Mouse (Mus musculus): ENCODE results near the gene Srbd1. TPM values are rescaled to one million over a fixed set of nuclear protein-coding genes. Genes with fewer than 3 reads are reported as not detected.

Srbd1 gene
- polyA plus RNA-seq, 1 experiment from 2014 or later, result 25.4 TPM

DNA sequence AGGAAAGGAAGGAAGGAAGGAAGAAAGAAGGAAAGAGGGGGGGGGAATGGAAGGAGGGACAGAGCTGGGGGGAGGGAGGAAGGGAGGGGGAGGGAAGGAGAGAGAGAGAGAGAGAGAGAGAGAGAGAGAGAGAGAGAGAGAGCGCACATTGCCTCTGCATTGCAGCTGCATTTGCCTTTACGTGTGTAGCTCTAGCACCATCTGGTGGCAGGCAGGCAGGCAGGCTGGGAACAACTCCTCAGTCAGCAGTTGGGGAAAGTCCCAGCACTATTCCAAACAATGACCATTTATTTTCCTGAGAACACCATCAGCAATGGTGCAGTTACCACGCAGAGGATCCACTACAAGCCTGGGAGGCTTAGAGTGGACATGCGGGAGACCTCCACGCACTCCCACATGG, 81.5 kb downstream of the Srbd1 start:
- Histone ChIP-seq H3K4me1 (peaks cover 6% of the 10 kb centered on the region), H3K27me3 (ENCODE audit: poor library complexity, severe bottlenecking) (no peaks in the 10 kb centered on the region), H3K27ac (no peak overlapping the region), H3K4me3 (no peak overlapping the region), H3K9me3 (peaks cover 3% of the 10 kb centered on the region; the same call in 1 of the 2 replicates), H3K36me3 (replicated peaks) (peaks cover 3% of the 10 kb centered on the region; the same call in 1 of the 2 replicates)
- peak; percentile 72 for DNase-seq (ENCODE audit: extremely low spot score, low spot score)
- WGBS, result 20% methylated on average over 5 of the region's 5 CpGs

DNA sequence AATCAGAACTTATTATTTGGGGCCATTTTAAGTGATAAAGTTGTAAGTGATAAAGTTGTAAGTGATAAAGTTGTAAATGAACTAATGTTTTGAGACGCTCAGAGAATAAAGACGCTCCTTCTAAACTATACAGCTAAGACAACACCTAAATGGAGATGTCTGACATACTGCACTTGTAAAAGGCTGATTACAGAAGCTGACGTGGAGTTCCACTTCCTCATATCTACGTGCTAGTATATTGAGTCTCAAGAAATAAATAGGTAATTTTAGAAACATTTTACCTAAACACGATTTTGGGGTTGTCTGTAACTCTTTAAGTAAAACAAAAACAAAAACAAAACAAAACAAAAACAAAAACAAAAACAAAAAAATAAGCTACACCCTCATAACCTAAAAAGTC, 84.1 kb downstream of the Srbd1 start:
- 89% methylated on average over 5 of the region's 5 CpGs for WGBS
- H3K27ac ChIP-seq, result no peak overlapping the region

DNA sequence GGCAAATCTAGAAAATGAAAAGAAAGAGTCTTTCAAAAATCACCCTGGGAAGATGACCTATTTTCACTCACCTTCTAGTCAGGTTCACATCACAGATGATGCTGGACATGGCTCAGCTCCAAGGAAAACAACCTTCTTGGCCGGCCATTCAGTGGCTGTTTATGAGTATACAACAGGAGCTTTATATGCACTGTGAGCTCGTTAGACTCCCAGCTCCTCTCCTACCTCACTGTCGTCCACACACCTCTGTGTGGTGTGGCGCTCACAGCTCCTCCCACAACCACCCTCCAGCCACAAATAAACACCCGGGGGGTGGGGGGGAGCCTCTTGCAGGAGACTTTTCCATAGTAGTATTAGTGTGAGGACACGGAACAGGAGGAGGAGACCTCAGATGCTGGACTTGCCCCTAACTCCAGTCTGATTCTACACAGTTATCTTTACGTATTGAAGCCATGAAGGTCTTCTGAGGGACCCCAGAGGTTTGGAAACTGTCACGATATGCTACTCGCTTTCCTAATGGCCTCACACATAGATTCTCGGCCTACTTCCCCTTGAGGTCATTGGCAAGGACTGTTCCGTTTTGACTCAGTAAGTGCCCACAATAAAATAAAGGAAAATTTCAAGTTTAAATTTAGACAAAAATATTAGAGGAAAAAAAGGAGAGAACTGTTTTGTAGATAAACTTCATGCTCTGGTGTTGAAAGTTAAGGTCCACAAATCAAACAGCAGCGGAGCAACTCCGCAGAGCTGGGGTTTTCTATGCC, 104.6 kb downstream of the Srbd1 start:
- Histone ChIP-seq H3K27ac (no peak overlapping the region), H3K4me1 (peaks cover 29% of the 10 kb centered on the region), H3K4me3 (no peak overlapping the region), H3K36me3 (replicated peaks) (no peaks in the 10 kb centered on the region), H3K9me3 (no peaks in the 10 kb centered on the region), H3K27me3 (ENCODE audit: poor library complexity, severe bottlenecking) (no peaks in the 10 kb centered on the region)
- whole genome bisulfite sequencing, result 83% methylated on average over 13 of the region's 13 CpGs
- no peak for DNase-seq (ENCODE audit: extremely low spot score, low spot score)

More for the DNA sequence above, 84.1 kb downstream of the Srbd1 start:
- Histone ChIP-seq H3K4me3 (no peak overlapping the region), H3K4me1 (peaks cover 6% of the 10 kb centered on the region), H3K9me3 (peaks cover 3% of the 10 kb centered on the region; the same call in 1 of the 2 replicates), H3K27me3 (ENCODE audit: poor library complexity, severe bottlenecking) (no peaks in the 10 kb centered on the region), H3K36me3 (replicated peaks) (peaks cover 13% of the 10 kb centered on the region; the same call in 1 of the 2 replicates)
- DNase-seq (ENCODE audit: extremely low spot score, low spot score), result no peak

DNA sequence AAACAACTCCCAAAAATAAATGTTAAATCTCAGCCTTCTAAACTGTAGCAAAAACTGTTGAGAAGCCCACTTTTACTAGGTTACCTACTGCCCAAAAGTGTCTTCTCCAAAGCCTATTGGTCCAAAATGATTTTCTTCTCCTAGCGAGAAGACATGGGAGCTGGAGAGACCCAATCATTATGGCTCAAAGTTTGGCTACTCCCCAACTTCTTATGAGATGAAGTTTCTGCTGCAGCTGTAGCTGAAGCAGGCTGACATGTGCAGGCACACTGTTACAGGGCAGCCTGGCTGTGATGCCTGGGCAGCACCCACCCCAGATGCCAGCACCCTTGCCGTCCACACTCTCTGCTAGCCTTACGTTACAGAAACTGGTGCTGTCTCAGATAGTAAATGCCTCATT, 105.2 kb downstream of the Srbd1 start:
- no peak overlapping the region for H3K27ac ChIP-seq
- 84% methylated on average over 3 of the region's 3 CpGs for WGBS
- no peak for DNase-seq (ENCODE audit: extremely low spot score, low spot score)

DNA sequence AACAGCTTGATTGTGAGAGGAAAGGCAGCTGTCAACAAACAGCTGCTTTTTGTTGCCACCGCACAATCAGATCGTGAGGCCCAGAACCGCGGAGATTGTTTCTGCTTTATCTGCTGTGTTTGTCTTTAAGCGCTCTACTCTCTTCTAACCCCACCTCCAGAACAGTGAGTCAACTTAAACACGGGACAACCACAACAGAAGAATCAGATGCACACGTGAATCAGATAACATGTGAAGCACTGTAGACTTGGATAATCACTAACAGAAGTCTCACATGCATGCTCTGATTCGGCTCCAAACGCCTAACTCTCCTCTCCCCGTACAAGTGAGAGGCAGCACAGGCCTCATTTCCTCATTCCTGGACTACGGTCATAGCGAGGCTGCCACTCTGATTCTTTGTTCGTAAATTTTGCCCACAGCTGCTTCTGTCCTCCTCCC, 106.7 kb downstream of the Srbd1 start:
- no peaks in the 10 kb centered on the region for H3K36me3 ChIP-seq (replicated peaks)
- WGBS, result 67% methylated on average over 13 of the region's 13 CpGs
- H3K4me3 ChIP-seq, result no peak overlapping the region
- DNase-seq (ENCODE audit: extremely low spot score, low spot score), result no peak
- no peaks in the 10 kb centered on the region for H3K27me3 ChIP-seq (ENCODE audit: poor library complexity, severe bottlenecking)
- no peaks in the 10 kb centered on the region for H3K9me3 ChIP-seq
- peaks cover 34% of the 10 kb centered on the region for H3K4me1 ChIP-seq
- peak overlapping the region; percentile 60 for H3K27ac ChIP-seq

More for the DNA sequence above, 105.2 kb downstream of the Srbd1 start:
- no peaks in the 10 kb centered on the region for H3K27me3 ChIP-seq (ENCODE audit: poor library complexity, severe bottlenecking)
- no peaks in the 10 kb centered on the region for H3K9me3 ChIP-seq
- H3K4me1 ChIP-seq, result peaks cover 29% of the 10 kb centered on the region
- H3K4me3 ChIP-seq, result no peak overlapping the region
- no peaks in the 10 kb centered on the region for H3K36me3 ChIP-seq (replicated peaks)

DNA sequence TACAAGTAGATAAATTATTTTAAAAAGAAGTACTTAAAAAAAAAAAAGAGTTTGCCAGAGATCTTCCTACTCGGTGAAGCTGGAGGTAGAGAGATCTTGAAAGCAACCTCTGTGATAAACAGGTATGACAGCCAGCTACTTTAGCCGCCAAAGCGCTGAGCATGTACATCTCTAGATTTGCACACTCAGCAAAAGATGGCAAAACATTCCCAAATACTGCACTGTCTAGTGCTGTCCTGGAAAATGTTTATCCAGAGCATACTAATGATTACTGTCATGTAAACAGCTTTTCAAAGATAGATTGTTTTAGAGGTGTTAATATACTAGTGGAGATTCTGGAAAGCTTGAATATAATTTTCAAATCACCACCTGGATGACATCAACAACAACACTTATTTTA, 109.4 kb downstream of the Srbd1 start:
- H3K27me3 ChIP-seq (ENCODE audit: poor library complexity, severe bottlenecking), result no peaks in the 10 kb centered on the region
- H3K27ac ChIP-seq, result no peak overlapping the region
- peaks cover 50% of the 10 kb centered on the region for H3K4me1 ChIP-seq
- WGBS, result 99% methylated on average over 3 of the region's 3 CpGs
- H3K4me3 ChIP-seq, result no peak overlapping the region
- no peak for DNase-seq (ENCODE audit: extremely low spot score, low spot score)
- H3K9me3 ChIP-seq, result no peaks in the 10 kb centered on the region
- no peaks in the 10 kb centered on the region for H3K36me3 ChIP-seq (replicated peaks)

DNA sequence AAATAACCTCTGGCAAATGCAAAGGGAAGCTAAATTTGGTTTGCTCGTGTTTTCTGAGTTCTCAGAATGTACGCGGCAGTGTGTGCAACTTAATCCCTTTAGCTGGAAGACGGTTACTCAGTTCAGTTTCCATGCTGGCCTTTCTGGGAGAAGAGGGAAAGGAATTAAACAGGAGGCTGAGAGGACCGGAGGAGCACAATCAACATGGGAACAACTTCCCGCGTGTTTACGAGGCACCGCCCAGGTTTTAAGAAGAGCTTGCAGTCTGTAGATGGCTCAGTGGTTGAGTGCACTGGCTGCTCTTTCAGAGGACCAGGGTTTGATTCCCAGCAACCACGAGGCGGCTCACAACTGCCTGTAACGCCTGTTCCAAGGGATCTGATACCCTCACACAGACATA, 109.8 kb downstream of the Srbd1 start:
- Histone ChIP-seq H3K9me3 (no peaks in the 10 kb centered on the region), H3K4me3 (no peak overlapping the region), H3K36me3 (replicated peaks) (no peaks in the 10 kb centered on the region), H3K27ac (no peak overlapping the region), H3K27me3 (ENCODE audit: poor library complexity, severe bottlenecking) (no peaks in the 10 kb centered on the region), H3K4me1 (peaks cover 46% of the 10 kb centered on the region)
- no peak for DNase-seq (ENCODE audit: extremely low spot score, low spot score)
- 87% methylated on average over 12 of the region's 12 CpGs for WGBS

DNA sequence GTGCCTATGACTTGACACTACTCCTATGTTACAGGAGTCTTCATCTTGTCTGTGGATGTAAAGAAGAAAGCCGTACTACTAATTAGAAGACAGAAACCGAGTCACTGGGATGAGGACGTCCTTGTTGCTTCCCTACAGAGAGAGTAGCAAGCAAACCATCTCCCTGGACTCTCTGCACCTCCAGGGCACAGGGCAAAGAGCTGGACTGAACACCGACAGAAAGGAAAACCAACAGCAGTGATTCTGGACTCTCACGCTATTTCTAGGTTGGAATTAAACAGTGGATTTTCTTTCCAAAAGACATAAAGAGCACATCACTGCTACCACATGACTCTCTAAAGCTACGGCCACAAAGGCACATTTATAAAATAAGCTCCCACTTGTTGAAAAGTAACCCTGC, 110.3 kb downstream of the Srbd1 start:
- Histone ChIP-seq H3K27ac (no peak overlapping the region), H3K9me3 (no peaks in the 10 kb centered on the region), H3K4me1 (peaks cover 42% of the 10 kb centered on the region), H3K27me3 (ENCODE audit: poor library complexity, severe bottlenecking) (no peaks in the 10 kb centered on the region), H3K4me3 (no peak overlapping the region), H3K36me3 (replicated peaks) (no peaks in the 10 kb centered on the region)
- WGBS, result 82% methylated on average over 6 of the region's 6 CpGs
- DNase-seq (ENCODE audit: extremely low spot score, low spot score), result no peak

DNA sequence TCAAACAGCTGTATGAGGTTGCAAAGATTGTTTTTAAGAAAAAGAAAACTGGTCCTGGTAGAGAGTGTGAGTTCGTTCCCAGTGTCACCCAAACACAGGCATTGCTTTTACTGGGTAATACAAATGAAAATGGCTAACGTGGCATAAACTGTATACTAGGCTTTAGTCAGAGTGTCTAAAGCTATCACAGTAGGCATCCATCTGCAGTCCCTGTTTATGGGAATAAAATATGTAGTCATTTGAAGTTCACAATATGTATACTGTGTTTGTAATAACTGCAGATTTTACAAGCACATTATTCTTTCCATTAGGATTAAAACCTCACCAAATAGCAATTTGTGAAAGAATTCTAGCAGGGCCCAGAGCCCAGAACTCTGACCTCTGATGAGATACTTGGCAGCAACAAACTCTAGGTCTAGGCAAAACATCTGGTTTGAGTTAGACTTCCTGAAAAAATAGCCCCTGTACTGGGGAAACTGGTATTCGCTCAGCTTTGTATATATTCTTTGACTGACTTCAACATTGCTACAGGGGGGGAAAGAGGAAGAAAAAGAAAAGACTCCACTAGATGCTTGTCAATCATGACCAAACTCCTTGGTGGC, 112.8 kb downstream of the Srbd1 start:
- DNase-seq (ENCODE audit: extremely low spot score, low spot score), result no peak
- Histone ChIP-seq H3K9me3 (no peaks in the 10 kb centered on the region), H3K4me3 (no peak overlapping the region), H3K36me3 (replicated peaks) (no peaks in the 10 kb centered on the region), H3K27me3 (ENCODE audit: poor library complexity, severe bottlenecking) (no peaks in the 10 kb centered on the region), H3K4me1 (peaks cover 21% of the 10 kb centered on the region), H3K27ac (no peak overlapping the region)
- 82% methylated on average over 3 of the region's 3 CpGs for WGBS

DNA sequence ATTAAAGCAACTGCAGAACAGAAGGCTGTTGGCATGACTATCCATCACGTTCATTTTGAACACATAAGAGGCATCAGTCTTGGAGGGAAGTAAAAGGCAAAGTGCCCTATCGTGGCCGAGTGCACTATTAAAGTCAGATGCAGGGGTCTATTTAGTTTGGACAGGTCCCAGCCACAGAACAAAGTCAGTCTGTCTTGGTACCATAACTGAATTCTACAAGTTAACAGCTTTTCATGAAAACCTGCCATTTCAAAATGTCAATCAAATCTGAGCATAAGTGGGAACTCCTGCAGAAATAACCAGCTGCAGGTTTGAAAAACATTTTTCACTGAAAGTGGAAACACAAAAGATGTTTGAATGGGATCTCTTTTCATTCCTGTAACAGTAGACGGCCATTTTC, 115.0 kb downstream of the Srbd1 start:
- WGBS, result 71% methylated on average over 4 of the region's 4 CpGs
- Histone ChIP-seq H3K27ac (no peak overlapping the region), H3K27me3 (ENCODE audit: poor library complexity, severe bottlenecking) (no peaks in the 10 kb centered on the region), H3K4me1 (peaks cover 21% of the 10 kb centered on the region), H3K36me3 (replicated peaks) (no peaks in the 10 kb centered on the region), H3K4me3 (no peak overlapping the region), H3K9me3 (no peaks in the 10 kb centered on the region)
- no peak for DNase-seq (ENCODE audit: extremely low spot score, low spot score)

DNA sequence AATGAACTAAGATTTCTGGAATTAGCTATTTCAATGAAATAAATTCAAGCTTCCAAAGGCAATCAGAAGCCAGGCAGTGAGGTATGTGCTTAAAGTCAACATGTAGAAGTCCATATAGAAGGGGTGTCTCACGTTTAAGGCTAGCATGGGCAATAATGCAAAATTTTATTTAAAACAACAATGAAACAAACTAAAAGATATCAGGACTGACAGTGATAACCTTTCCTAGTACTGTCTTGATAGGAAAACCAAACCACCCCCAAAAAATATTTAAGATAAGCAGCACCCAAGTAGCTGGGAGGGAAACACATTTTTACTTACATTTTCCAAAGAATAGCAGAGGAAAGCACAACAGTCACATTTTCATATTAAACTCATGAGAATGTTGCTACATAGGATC, 115.8 kb downstream of the Srbd1 start:
- Histone ChIP-seq H3K27me3 (ENCODE audit: poor library complexity, severe bottlenecking) (no peaks in the 10 kb centered on the region), H3K4me3 (no peak overlapping the region), H3K4me1 (peaks cover 17% of the 10 kb centered on the region), H3K36me3 (replicated peaks) (no peaks in the 10 kb centered on the region), H3K27ac (no peak overlapping the region), H3K9me3 (no peaks in the 10 kb centered on the region)
- WGBS, result 91% methylated on average over 1 of the region's 1 CpGs
- no peak for DNase-seq (ENCODE audit: extremely low spot score, low spot score)

DNA sequence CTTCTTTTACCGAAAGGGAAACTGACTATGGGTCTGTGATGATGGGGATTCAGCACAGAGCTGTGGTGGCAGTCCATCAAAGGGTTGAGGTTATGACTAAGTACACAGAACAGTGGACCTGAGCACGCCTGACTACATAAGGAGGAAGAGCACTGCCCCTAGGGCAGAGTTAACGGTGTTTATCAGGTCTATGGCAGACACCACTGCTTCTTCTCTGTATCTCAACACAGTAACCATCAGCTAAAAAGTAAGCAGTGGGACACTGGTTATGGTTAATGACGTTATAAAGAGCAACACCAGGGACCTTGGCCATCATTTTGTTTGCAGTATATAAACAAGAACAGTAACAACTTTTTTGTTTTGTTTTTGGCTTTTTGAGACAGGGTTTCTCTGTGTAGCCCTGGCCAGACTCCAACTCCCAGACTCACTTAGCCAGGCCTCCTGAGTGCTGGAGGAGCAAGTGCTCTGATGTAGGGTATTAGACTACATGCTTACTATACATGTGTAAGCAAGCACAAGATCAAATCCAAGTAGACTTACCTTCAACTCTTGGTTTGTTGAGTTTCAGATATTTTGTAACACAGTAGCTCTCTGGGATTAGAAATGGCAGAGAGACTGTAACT, 117.3 kb downstream of the Srbd1 start:
- H3K27ac ChIP-seq, result no peak overlapping the region
- no peak overlapping the region for H3K4me3 ChIP-seq
- H3K27me3 ChIP-seq (ENCODE audit: poor library complexity, severe bottlenecking), result no peaks in the 10 kb centered on the region
- no peaks in the 10 kb centered on the region for H3K36me3 ChIP-seq (replicated peaks)
- H3K4me1 ChIP-seq, result peaks cover 13% of the 10 kb centered on the region
- no peak for DNase-seq (ENCODE audit: extremely low spot score, low spot score)
- WGBS, result 85% methylated on average over 4 of the region's 4 CpGs
- H3K9me3 ChIP-seq, result no peaks in the 10 kb centered on the region

DNA sequence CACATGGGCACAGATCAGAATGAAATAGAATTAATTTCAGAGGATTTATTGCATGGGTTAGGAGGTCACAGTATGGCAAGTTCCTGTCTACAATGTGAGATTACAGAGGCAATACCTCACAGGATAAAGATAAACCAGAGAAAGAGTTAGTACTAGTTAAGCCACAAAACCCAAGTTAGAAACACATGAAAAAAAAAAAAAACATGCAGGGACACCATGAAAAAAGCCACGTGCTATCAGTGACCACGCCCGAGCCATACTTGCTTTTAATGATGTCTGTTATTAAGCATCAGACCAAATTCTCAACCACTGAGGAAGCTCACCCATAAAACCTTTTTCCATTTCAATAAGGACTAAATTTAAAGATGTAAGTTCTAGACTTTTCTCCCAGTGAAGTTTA, 120.4 kb downstream of the Srbd1 start:
- H3K9me3 ChIP-seq, result no peaks in the 10 kb centered on the region
- no peak for DNase-seq (ENCODE audit: extremely low spot score, low spot score)
- no peak overlapping the region for H3K27ac ChIP-seq
- H3K4me1 ChIP-seq, result no peaks in the 10 kb centered on the region
- no peaks in the 10 kb centered on the region for H3K27me3 ChIP-seq (ENCODE audit: poor library complexity, severe bottlenecking)
- H3K36me3 ChIP-seq (replicated peaks), result peaks cover 4% of the 10 kb centered on the region; the same call in 1 of the 2 replicates
- H3K4me3 ChIP-seq, result no peak overlapping the region
- 87% methylated on average over 3 of the region's 3 CpGs for WGBS
